Mouse (Mus musculus) B cell, adult (primary cell): ENCODE measurements around the gene Arg1. TPM values are rescaled to one million over a fixed set of nuclear protein-coding genes. Genes with fewer than 3 reads are reported as not detected.

Experiments used
- total RNA-seq: library from RNA; stranded (reverse); gene quantifications from 4 replicates; pipeline ENCODE4 v1.2.4, GENCODE M21; 2023; ENCODE audit not compliant: inconsistent age

The Arg1 gene
- total RNA-seq, result not detected in 4 replicates

DNA sequence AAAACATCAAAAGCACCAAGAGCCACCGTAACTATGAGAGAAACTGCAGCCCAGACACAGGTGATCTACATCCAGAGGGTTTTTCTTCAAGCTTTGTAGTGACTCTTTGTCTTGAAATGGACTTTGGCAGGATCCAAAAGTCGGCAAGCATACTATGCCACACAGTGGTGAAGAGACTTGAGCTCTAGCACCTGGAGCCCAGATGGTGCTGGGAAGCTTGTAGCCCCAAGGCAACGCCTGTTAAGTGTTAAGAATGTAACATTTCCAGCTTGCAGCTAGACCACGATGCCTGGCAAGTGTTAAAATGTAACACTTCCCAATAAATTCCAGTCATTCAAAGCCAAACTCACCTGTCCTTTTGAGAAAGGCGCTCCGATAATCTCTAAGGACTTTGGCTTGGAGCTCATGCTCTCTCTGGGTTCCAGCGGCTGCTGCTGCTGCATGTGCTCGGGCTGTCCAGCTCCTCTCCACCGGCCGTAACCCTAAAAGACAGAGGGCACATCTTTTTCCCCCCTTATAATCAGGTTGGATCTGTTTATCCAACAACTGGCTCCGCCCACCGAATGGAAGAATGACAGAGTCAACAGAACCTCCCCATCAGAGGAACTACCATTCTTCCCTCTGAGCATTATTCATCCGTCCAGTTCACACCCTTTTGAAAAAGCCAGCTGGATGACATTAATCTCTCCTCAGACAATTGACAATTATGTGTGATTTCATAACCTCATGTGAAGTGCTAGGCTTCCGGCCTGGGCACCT lies at the start of gene Arg1:
Arg1 (minus strand) TSS at position 523 of the 759 bp plus-strand sequence.

DNA sequence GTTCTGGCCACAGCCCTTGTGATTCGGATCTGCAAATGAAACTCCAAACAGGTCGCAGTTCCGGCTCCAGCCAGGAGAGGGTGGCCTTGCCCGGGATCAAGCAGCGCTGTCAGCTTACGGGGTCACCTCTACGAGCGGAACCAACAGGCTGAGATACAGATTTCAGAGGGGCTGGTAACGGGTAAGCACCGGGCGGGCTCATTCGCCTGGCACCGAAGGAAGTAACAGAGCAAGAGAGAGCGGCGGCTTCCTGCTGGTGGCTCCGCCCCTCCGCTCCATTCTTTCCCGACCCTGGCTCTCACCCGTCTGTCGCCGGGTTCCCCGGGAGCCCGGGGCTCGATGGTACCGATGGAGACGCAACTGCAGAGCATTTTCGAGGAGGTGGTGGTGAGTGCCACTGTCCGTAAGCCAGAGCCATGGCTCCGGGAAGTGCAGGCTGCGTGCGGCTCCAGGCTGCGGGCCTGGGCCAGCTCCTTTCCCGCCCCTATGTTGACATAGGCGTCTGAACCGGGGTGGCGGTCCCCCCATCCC lies 57.5 kb downstream of the Arg1 start, which contains the start of gene Med23:
Med23 (plus strand) TSS at position 227 of the 531 bp plus-strand sequence.

Other genes starting within 250 kb of the Arg1 start
- gene Enpp1, start 215.3 kb downstream of the Arg1 start, total RNA-seq, result 23.0 to 27.7 TPM (median 25.4 TPM) in 4 replicates
- gene Enpp3, start 84.7 kb downstream of the Arg1 start, total RNA-seq, result not detected in 4 replicates
- 33.3 to 42.0 TPM (median 38.1 TPM) in 4 replicates for gene Med23, start 57.5 kb downstream of the Arg1 start, total RNA-seq